Mouse (Mus musculus): ENCODE measurements around the gene Ebf1.

DNA sequence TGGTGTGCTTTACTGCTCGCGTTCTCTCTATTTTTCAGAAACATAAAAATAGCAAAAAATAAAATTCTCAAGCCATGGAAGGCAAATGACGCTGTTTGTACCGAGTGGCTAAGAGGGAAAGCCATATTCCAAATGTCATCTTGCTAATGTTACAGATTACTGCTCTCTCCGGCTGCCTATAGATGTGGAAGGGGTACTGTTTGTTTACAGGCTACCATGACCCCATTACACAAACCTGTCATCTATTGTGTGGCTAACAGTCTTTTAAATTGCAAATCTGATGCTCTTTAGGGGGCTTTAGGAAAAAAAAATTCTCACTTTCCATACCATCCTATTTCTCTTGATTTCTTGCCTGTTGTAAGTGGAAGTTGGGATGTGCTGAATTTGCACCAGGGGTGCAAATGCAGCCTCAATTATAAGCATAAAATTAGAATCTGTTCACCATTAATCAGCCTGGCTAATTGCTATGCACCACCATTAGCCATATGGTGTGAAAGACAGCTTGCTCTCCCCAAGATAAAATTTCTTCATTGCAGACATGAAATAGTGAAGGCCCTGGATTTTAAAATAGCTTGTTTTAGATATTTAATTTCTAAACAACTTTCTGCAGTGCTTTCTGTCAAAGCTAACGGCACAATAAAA lies 17.6 kb downstream of the Ebf1 start:
- TF ChIP-seq GATA1 (IDR thresholded peaks at IDR 0.05; ENCODE audit: borderline replicate concordance, low read length) (no peak), FLI1 (IDR thresholded peaks at IDR 0.05; ENCODE audit: low read length) (no peak)
